Mouse (Mus musculus): ENCODE measurements around the gene Pon3. TPM values are rescaled to one million over a fixed set of nuclear protein-coding genes. Genes with fewer than 3 reads are reported as not detected.
A peak's percentile ranks its signal among the peaks of the same experiment; 100 is the strongest.

Gene Pon3
- polyA plus RNA-seq, 1 experiment from 2014 or later, result 3.7 TPM

GRCm38 (mm10) chr6:5292841-5293240, 36.8 kb upstream of the Pon3 start:
- Histone ChIP-seq H3K4me2 (ENCODE audit: low read length) (no peak overlapping the region), H3K9me3 (ENCODE audit: control insufficient read depth, low read length) (no peaks in the 10 kb centered on the region), H3K9ac (replicated peaks; ENCODE audit: low read length) (no peak overlapping the region), H3K36me3 (ENCODE audit: control insufficient read depth, insufficient read depth, low read length) (no peaks in the 10 kb centered on the region), H3K4me3 (replicated peaks; ENCODE audit: low read depth, low read length) (no peak overlapping the region), H3K4me1 (ENCODE audit: control insufficient read depth, insufficient read depth, low read length) (no peaks in the 10 kb centered on the region), H3K27ac (replicated peaks; ENCODE audit: low read depth, low read length) (no peak overlapping the region), H3K27me3 (ENCODE audit: control insufficient read depth, insufficient read depth, low read length) (peaks cover 3% of the 10 kb centered on the region; the same call in 1 of the 2 replicates)
- WGBS, result 79% methylated on average over 5 of the region's 5 CpGs
- ATAC-seq (ENCODE audit: low FRiP score, low TSS enrichment), result no peak
- no peak for DNase-seq

- Histone ChIP-seq H3K4me3 (replicated peaks; ENCODE audit: low read depth, low read length) (no peak overlapping the region), H3K36me3 (ENCODE audit: control insufficient read depth, insufficient read depth, low read length) (no peaks in the 10 kb centered on the region), H3K9me3 (ENCODE audit: control insufficient read depth, low read length) (no peaks in the 10 kb centered on the region), H3K4me2 (ENCODE audit: low read length) (no peak overlapping the region), H3K4me1 (ENCODE audit: control insufficient read depth, insufficient read depth, low read length) (no peaks in the 10 kb centered on the region), H3K9ac (replicated peaks; ENCODE audit: low read length) (no peak overlapping the region), H3K27ac (replicated peaks; ENCODE audit: low read depth, low read length) (no peak overlapping the region), H3K27me3 (ENCODE audit: control insufficient read depth, insufficient read depth, low read length) (no peaks in the 10 kb centered on the region)
- no peak for ATAC-seq (ENCODE audit: low FRiP score, low TSS enrichment)
- no peak for DNase-seq
- WGBS, result 80% methylated on average over 4 of the region's 4 CpGs
Measured at GRCm38 (mm10) chr6:5291450-5291849, 35.4 kb upstream of the Pon3 start.

- no peak for DNase-seq
- WGBS, result 78% methylated on average over 5 of the region's 5 CpGs
Measured at GRCm38 (mm10) chr6:5287919-5288318, 31.8 kb upstream of the Pon3 start.

DNA sequence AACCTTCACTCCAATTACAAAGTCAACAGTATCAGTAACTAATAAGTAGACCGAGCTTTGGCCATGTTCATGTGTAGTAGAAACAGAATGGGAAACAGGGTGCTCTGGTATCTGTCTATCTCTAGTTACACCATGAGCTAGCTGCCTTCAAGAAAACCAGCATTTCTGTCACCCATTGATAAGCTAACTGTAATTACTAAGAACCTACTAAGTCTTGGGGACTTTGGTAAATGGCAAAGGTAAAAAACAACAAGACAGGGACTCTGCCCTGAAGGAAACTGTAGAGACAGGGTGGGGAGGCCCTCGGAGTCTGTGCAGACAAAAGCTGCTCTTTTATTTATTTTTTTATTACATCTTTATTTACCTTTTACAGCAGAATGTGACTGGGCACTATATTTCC, 31.3 kb upstream of the Pon3 start:
- DNase-seq (no peak), ATAC-seq (ENCODE audit: low FRiP score, low TSS enrichment) (no peak)
- Histone ChIP-seq H3K4me1 (ENCODE audit: control insufficient read depth, insufficient read depth, low read length) (no peaks in the 10 kb centered on the region), H3K27me3 (ENCODE audit: control insufficient read depth, insufficient read depth, low read length) (no peaks in the 10 kb centered on the region), H3K9ac (replicated peaks; ENCODE audit: low read length) (no peak overlapping the region), H3K4me3 (replicated peaks; ENCODE audit: low read depth, low read length) (no peak overlapping the region), H3K9me3 (ENCODE audit: control insufficient read depth, low read length) (no peaks in the 10 kb centered on the region), H3K27ac (replicated peaks; ENCODE audit: low read depth, low read length) (no peak overlapping the region), H3K36me3 (ENCODE audit: control insufficient read depth, insufficient read depth, low read length) (no peaks in the 10 kb centered on the region), H3K4me2 (ENCODE audit: low read length) (no peak overlapping the region)
- 94% methylated on average over 2 of the region's 2 CpGs for WGBS

More at GRCm38 (mm10) chr6:5287919-5288318, 31.8 kb upstream of the Pon3 start:
- Histone ChIP-seq H3K27me3 (ENCODE audit: control insufficient read depth, insufficient read depth, low read length) (no peaks in the 10 kb centered on the region), H3K4me1 (ENCODE audit: control insufficient read depth, insufficient read depth, low read length) (no peaks in the 10 kb centered on the region), H3K27ac (replicated peaks; ENCODE audit: low read depth, low read length) (no peak overlapping the region), H3K4me3 (replicated peaks; ENCODE audit: low read depth, low read length) (no peak overlapping the region), H3K9ac (replicated peaks; ENCODE audit: low read length) (no peak overlapping the region), H3K36me3 (ENCODE audit: control insufficient read depth, insufficient read depth, low read length) (no peaks in the 10 kb centered on the region), H3K4me2 (ENCODE audit: low read length) (no peak overlapping the region), H3K9me3 (ENCODE audit: control insufficient read depth, low read length) (no peaks in the 10 kb centered on the region)
- ATAC-seq (ENCODE audit: low FRiP score, low TSS enrichment), result no peak

DNA sequence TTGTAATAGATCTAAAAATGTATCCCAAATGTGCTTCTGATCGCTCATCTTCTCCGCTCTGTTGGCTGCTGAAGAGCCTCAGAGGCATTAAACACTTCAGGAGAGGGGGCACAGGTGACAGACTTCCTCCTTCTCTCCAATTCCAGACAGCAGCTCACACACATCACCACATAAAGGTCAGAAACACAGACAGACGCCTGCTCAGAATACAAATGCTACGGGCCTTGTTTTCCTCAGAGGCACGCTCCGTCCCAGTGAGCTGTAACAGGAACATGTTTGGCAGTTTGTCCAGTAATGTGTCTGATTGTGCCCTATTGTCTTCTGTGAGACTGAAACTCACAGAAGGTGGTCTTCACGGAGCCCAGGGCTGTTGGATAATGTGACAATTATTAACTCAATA, 26.3 kb upstream of the Pon3 start:
- H3K4me2 ChIP-seq (ENCODE audit: low read length), result no peak overlapping the region
- H3K9ac ChIP-seq (replicated peaks; ENCODE audit: low read length), result no peak overlapping the region
- no peaks in the 10 kb centered on the region for H3K27me3 ChIP-seq (ENCODE audit: control insufficient read depth, insufficient read depth, low read length)
- no peaks in the 10 kb centered on the region for H3K9me3 ChIP-seq (ENCODE audit: control insufficient read depth, low read length)
- DNase-seq (peak; percentile 53), ATAC-seq (ENCODE audit: low FRiP score, low TSS enrichment) (no peak; the same call in 1 of the 2 replicates)
- H3K4me1 ChIP-seq (ENCODE audit: control insufficient read depth, insufficient read depth, low read length), result no peaks in the 10 kb centered on the region
- WGBS, result 59% methylated on average over 7 of the region's 7 CpGs
- no peak overlapping the region for H3K27ac ChIP-seq (replicated peaks; ENCODE audit: low read depth, low read length)
- H3K36me3 ChIP-seq (ENCODE audit: control insufficient read depth, insufficient read depth, low read length), result no peaks in the 10 kb centered on the region
- H3K4me3 ChIP-seq (replicated peaks; ENCODE audit: low read depth, low read length), result no peak overlapping the region

DNA sequence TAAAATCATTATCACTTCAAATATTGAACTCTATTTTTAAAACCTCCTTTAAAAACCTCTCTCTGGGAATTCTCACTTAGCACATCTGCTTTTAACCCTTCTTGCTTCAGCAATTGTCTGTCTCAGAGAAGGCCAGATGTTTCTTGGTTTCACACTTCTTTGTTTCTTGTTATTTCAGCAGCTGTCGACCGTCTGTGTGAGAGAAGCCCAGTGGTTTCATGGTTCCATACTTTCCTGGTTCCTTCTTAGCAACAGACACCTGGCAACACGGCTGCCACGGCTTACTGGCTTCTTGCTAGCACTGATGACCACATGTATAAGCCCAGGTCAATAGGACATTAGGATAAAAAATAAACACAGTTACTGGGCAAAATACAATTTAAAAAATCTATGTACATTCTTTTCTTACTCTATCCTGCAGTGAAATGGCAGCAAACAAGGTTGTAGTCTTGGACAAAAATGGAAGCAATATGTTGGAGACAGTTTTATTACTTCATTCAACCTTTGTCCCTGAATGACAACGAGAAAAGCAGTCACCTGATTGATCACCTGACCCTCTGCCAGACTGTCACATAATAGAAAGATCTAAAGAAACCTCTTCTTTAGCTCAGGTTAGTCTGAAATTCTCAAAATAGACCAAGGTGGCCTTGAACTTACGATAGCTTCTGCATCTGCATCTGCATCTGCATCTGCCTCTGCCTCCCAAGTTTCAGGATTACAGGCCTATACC, 24.7 kb upstream of the Pon3 start:
- Histone ChIP-seq H3K9me3 (ENCODE audit: control insufficient read depth, low read length) (no peaks in the 10 kb centered on the region), H3K27ac (replicated peaks; ENCODE audit: low read depth, low read length) (no peak overlapping the region), H3K4me1 (ENCODE audit: control insufficient read depth, insufficient read depth, low read length) (no peaks in the 10 kb centered on the region), H3K4me3 (replicated peaks; ENCODE audit: low read depth, low read length) (no peak overlapping the region), H3K27me3 (ENCODE audit: control insufficient read depth, insufficient read depth, low read length) (no peaks in the 10 kb centered on the region), H3K9ac (replicated peaks; ENCODE audit: low read length) (no peak overlapping the region), H3K36me3 (ENCODE audit: control insufficient read depth, insufficient read depth, low read length) (no peaks in the 10 kb centered on the region), H3K4me2 (ENCODE audit: low read length) (no peak overlapping the region)
- DNase-seq (no peak), ATAC-seq (ENCODE audit: low FRiP score, low TSS enrichment) (no peak)
- WGBS, result 61% methylated on average over 6 of the region's 6 CpGs

DNA sequence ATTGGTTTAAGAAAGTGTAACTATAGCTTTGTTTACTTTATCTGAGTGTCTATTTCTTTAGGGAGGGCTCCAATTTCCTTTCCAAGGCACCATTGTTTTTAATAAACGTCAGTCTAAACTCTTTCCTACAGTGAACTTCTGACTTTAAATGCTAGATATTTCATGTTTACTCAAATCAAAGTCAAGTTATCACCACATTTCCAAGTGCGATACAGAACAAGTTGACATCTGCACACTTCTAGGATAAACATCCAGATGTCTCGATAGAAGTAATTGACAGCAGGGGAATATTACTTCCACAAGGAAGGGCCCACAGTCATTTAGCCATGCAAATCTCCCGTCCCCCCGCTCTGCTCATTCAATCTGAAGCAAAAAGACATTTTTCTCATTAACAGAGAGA, 21.9 kb upstream of the Pon3 start:
- H3K9me3 ChIP-seq (ENCODE audit: control insufficient read depth, low read length), result no peaks in the 10 kb centered on the region
- 70% methylated on average over 5 of the region's 5 CpGs for WGBS
- H3K4me3 ChIP-seq (replicated peaks; ENCODE audit: low read depth, low read length), result no peak overlapping the region
- no peak overlapping the region for H3K9ac ChIP-seq (replicated peaks; ENCODE audit: low read length)
- H3K27me3 ChIP-seq (ENCODE audit: control insufficient read depth, insufficient read depth, low read length), result no peaks in the 10 kb centered on the region
- ATAC-seq (ENCODE audit: low FRiP score, low TSS enrichment), result no peak
- H3K4me1 ChIP-seq (ENCODE audit: control insufficient read depth, insufficient read depth, low read length), result no peaks in the 10 kb centered on the region
- H3K27ac ChIP-seq (replicated peaks; ENCODE audit: low read depth, low read length), result no peak overlapping the region
- no peak for DNase-seq
- H3K36me3 ChIP-seq (ENCODE audit: control insufficient read depth, insufficient read depth, low read length), result no peaks in the 10 kb centered on the region
- no peak overlapping the region for H3K4me2 ChIP-seq (ENCODE audit: low read length)

GRCm38 (mm10) chr6:5269641-5270040, 13.6 kb upstream of the Pon3 start:
- DNase-seq (peak; percentile 20), ATAC-seq (ENCODE audit: low FRiP score, low TSS enrichment) (no peak)
- Histone ChIP-seq H3K9me3 (ENCODE audit: control insufficient read depth, low read length) (no peaks in the 10 kb centered on the region), H3K4me1 (ENCODE audit: control insufficient read depth, insufficient read depth, low read length) (no peaks in the 10 kb centered on the region), H3K27ac (replicated peaks; ENCODE audit: low read depth, low read length) (no peak overlapping the region), H3K4me2 (ENCODE audit: low read length) (no peak overlapping the region), H3K9ac (replicated peaks; ENCODE audit: low read length) (no peak overlapping the region), H3K4me3 (replicated peaks; ENCODE audit: low read depth, low read length) (no peak overlapping the region), H3K36me3 (ENCODE audit: control insufficient read depth, insufficient read depth, low read length) (no peaks in the 10 kb centered on the region), H3K27me3 (ENCODE audit: control insufficient read depth, insufficient read depth, low read length) (no peaks in the 10 kb centered on the region)
- WGBS, result 82% methylated on average over 6 of the region's 6 CpGs

DNA sequence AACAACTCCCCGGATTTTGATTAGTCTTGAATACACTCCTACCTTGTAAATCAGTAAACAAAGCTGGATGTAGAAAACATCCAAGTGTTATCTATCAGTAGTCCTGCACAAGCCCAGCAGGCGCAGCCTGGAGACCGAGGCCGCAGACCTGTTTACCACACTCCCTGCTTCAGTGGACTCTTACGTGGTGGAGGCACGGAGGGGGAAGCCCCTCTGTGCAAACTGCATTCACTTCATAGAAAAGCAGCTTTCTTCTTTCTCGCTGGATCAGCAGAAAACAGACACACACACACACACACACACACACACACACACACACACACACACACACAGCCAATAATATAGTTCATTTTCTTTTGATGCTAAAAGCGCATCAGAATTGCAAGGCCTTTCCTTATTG, 8.7 kb upstream of the Pon3 start:
- no peaks in the 10 kb centered on the region for H3K27me3 ChIP-seq (ENCODE audit: control insufficient read depth, insufficient read depth, low read length)
- H3K27ac ChIP-seq (replicated peaks; ENCODE audit: low read depth, low read length), result no peak overlapping the region
- H3K4me3 ChIP-seq (replicated peaks; ENCODE audit: low read depth, low read length), result no peak overlapping the region
- no peaks in the 10 kb centered on the region for H3K4me1 ChIP-seq (ENCODE audit: control insufficient read depth, insufficient read depth, low read length)
- H3K36me3 ChIP-seq (ENCODE audit: control insufficient read depth, insufficient read depth, low read length), result no peaks in the 10 kb centered on the region
- H3K4me2 ChIP-seq (ENCODE audit: low read length), result no peak overlapping the region
- no peak overlapping the region for H3K9ac ChIP-seq (replicated peaks; ENCODE audit: low read length)
- no peaks in the 10 kb centered on the region for H3K9me3 ChIP-seq (ENCODE audit: control insufficient read depth, low read length)
- WGBS, result 60% methylated on average over 8 of the region's 8 CpGs
- ATAC-seq (ENCODE audit: low FRiP score, low TSS enrichment) (no peak), DNase-seq (no peak)
